Mouse (Mus musculus): ENCODE data around the gene Gm49396.

The Gm49396 gene

DNA sequence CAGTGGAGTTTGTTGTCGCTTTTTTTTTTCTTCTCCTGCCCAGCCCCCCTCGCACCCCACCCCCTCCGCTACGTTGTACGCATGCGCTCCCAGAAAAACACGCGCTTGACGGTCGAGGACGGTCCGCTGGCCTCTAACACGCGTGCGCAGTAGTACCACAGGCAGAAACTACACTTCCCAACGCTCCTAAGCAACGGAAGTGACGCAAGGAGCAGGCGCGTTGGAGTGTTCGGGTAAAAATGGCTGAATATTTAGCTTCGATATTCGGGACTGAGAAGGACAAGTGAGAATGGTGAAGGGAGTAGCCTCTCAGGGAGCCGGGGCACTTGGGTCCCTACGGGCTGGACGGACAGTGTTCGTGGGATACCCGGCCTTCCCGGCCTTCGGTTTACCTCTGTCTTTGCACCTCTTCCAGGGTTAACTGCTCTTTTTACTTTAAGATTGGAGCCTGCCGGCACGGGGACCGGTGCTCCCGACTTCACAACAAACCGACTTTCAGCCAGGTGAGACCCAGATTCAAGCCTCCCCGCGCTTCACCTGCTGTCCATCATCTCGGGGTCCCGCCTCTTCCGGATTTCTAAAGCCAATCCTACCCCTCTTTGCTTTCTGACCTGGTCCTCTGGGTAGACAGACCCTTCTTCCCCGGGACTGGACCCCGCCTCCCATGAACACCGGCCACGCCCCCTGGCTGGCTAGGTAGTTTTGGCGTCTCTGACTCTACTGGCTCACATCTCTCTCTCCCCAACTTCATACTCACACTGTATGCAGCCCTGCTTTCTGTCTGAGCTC, at the start of gene Gm49396, which contains the start of the genes U2af1l4 and Psenen:
Gm49396 (plus strand) TSS at position 228 of the 789 bp plus-strand sequence.
U2af1l4 (plus strand) TSS at position 185 of the 789 bp plus-strand sequence.
Psenen (minus strand) TSS at position 511 of the 789 bp plus-strand sequence.
- DNase-seq (ENCODE audit: low spot score), result peak; percentile 96

DNA sequence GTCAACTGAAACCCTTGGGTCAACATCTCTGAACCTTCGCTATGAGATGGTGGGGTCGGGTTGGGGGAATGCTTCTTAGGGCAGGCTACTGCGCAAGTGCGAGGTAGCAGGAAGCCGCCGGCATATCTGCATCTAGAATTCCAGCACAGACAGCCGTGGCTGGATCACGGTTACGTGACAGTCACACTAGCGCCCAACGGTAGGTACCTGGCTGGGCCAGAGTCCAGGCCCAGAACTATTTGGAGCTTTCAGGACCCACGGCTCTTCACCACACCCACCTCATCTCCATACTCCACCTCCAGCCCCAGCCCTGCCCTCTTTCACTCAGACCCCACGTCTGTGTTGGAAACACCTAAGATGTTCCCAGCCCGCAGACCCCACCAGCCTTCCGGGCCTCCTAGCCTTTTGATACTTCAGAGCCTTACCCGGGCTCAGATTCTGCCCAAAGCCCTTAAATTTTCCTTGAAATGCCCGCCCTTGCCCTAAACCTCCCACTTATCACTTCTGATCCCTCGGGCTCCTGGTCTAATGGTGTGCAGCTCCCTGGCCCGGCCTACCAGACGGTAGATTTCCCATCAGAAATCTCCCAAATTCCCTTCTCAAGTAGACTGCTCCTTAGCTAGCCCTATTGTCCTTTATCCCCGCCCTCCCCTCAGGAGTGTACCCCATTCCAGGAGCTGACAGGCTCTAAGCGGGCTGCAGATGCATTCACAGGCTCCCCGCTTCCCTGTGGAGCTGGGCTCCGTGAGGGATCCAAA, 48.0 kb upstream of the Gm49396 start:
- DNase-seq (ENCODE audit: low spot score), result no peak

DNA sequence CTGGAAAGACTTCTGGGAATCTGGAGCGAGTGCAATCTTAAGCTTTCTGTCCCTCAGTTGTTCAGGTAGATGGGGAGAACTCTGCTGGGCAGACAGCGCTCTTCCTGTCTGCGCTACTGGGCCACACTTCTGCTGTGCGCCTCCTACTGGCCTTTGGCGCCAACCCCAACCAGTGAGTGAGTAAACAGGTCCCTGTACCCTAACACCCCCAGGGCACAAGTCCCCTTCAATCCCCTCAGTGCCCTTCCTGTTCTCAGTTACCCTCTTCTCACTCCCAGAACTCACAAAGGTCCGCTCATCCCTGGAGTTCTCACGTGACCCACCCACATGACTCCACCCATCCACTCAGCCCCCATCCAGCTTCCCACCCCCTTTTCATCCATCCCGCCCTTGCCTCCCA, 44.8 kb upstream of the Gm49396 start:
- no peak for DNase-seq (ENCODE audit: low spot score)

DNA sequence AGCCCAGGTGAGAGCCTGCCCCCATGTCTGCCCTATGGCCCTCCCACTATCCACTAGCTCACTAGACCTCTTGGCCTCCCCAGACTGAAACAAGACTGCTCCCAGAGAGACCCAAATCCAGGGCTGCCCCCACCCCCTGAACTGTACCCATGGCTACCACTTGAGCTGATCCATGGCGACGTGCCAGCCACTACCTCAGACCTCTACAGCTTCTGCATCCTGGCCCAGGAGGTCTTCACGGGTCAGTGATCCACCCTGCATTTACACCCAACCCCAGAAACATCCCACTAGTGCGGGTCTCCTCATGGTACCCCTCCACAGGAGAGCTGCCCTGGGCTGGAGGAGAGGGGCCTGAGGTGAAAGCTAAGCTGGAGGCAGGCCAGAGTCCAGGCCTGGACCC, 42.7 kb upstream of the Gm49396 start:
- DNase-seq (ENCODE audit: low spot score), result no peak

DNA sequence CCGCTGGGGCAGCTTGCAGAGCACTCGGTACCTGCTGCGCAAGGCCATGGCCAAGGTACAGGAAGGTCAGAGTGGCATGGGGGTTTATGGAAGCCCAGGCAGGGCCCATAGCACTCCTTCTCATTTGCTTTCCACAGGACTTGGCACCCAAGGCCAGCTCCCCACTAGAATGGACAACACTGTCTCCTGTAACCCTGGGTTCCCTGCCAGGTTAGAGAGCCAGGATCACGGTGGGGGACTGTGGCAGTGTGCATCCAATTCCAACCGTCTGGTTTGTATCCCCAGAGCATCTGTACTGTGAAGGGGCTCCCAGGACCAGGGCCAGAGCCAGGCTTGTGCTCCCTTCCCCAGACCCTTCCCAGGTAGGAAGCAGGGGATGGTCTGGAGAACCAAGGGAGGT, 42.3 kb upstream of the Gm49396 start:
- no peak for DNase-seq (ENCODE audit: low spot score)

DNA sequence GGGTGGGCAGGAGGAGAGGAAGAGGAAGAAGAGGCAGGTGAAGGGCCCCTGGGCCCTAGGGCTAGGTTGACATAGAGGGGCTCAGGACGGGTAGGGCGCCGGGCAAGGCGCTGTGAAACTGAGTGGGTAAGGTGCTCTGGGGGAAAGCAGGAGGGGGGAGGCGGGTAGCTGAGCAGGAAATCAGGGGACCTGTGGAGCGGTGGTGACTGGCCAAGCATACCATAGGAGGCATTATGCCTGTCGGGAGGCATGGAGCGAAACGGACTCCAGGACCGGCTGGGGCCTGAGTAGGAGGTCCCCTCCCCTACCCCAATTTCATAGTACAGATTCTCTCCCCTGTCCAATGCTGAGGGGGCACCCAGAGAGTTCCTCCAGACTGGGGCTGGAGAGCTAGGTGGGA, 40.3 kb upstream of the Gm49396 start:
- no peak for DNase-seq (ENCODE audit: low spot score)

DNA sequence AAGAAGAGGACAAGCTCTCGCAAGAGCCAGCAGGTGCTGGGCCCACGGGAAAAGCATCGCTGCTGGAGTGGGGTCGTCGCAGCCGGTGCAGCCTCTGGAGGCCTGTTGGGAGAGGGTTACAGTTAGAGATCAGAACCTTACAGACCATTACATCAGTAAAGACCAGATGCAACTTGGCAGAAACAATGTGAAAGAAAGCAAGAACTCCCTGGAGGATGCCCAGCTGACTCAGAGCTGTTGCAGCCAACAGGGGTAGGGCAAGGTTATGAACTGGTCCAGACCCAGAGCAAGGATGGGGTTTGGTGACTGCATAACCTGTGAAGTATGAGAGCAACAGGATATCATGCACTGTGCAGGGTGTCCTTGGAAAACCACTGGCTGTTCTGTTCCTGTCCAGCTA, 38.7 kb upstream of the Gm49396 start:
- DNase-seq (ENCODE audit: low spot score), result no peak

DNA sequence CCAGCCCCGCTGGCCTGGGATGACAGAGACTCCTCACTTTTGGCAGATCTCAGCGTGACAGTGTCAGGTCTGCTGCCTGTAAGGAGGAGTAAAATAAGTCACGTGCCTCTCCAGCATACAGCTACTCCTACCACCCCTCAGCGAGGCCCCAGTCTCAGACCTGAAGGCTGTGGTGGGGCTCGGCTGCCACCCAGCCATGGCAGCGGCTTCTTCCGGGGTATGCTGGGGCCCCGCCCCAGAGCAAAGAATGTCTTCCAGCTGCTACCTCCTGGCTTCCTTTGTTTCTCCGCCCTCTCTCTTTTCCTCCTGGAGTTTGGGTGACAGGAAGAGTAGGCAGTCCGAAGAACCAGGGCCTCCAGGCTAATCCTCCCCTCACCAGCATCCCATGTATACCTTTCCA, 37.2 kb upstream of the Gm49396 start:
- no peak for DNase-seq (ENCODE audit: low spot score)

DNA sequence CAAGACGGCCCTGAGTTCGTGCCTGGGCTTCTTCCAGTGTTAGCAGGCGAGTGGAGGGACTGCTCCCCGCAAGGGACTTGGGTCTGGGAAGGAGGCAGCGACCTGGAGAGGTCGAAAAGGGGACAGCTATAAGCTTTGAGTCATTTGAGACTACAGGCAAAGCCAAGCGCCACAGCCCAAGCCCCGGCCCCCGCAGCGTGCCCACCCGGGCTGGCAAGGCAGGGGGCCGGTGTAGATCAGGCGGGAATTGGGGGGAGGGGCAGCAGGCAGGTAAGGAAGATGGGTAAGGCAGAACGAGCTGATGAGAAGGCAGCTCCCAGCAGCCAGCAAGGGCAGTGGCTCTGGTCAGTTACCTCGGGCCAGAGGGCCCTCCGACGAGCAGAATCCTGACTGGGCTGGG, 36.7 kb upstream of the Gm49396 start:
- no peak for DNase-seq (ENCODE audit: low spot score)

DNA sequence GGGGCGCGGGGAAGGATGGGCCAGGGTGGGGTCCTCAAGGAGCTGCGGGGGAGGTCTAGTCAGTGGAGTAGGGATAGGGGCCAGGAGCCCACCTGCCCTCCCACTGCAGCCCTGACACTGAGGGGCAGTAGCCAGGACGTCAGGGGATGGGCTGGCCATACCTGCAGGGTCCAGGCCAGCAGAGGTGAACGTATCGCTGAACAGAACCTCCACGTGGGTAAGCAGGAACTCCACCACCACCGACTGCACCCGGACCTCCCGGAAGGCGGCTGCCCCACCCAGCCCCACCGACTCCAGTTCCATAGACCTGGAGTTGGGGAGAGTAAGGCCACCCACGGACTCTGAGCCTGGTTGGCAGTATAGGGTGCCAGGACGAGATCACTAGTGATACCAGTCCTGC, 36.2 kb upstream of the Gm49396 start:
- DNase-seq (ENCODE audit: low spot score), result no peak

DNA sequence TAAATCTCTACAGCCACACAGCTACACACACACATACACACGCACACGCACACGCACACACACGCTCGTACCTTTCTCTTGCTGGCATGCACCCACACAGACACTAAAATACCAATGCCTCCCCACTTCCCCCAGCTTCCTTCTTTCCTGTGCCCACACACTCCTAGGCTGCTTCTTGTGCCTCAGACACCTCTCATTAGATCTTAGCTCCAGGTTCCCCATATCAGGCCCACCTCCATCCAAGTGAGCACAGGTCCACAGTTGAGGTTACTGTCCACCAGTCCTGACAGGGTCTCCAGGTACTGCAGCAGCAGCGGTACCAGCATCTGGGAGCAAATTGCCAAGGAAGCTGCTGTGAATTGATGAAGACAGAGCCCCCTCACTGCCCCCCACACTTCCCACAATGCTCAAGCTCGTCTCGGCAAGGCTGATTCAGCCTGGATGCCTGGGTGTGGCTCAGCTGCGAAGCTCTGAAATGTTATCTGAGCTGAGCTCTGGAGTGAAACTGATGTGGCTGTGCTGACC, 31.8 kb upstream of the Gm49396 start:
- DNase-seq (ENCODE audit: low spot score), result no peak

DNA sequence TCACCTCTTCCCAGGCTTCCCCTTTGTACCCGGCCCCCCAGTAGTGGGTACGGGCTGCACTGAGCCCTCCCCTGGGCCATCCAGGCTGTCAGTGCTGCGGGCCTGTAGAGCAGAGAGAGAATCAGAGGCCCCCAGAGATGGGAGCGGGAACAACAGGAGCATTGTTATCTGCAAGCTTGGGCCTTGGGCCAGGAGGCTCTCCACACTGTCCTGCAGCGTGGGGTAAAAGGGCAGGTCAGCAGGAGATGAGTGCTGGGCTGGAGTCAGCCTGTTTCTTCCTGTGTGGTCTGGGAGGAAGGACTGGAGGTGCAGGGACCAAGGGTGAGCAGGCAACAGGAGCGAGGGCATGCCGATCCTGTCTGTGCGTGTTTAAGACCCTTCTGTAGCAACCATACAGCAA, 30.2 kb upstream of the Gm49396 start:
- no peak for DNase-seq (ENCODE audit: low spot score)

DNA sequence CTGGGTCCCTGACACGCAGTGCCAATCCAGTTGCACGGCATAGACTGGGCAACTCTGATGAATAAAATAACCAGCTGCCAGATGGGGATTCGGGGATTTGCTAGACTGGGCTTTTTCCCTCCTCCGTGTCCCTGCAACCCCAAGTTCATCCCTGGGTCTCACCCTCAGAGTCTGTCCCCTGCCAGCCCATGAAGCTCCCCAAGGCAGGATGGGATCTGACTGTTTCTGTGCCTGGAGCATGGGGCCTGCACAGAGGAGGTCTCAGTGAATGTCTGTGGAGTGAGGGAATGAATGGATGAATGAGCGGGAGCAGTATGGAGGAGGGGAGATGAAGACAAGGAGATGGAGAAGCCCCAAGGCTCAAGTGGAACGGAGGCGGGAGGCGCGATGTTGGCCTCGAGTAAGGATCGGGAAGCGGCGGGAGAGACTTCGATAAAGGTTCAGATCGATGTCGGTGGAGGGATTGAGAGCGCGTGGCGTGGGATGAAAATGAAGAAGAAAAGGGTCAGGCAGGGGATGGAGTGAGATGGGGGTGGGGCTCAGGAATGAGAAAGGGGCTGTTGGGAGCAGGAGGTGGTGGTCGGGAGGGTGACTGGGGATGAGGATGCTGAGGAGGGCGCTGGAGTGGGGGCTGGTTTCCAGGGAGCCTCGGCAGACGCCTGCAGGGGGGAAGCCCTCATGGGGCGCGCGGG, 29.1 kb upstream of the Gm49396 start:
- no peak for DNase-seq (ENCODE audit: low spot score)

DNA sequence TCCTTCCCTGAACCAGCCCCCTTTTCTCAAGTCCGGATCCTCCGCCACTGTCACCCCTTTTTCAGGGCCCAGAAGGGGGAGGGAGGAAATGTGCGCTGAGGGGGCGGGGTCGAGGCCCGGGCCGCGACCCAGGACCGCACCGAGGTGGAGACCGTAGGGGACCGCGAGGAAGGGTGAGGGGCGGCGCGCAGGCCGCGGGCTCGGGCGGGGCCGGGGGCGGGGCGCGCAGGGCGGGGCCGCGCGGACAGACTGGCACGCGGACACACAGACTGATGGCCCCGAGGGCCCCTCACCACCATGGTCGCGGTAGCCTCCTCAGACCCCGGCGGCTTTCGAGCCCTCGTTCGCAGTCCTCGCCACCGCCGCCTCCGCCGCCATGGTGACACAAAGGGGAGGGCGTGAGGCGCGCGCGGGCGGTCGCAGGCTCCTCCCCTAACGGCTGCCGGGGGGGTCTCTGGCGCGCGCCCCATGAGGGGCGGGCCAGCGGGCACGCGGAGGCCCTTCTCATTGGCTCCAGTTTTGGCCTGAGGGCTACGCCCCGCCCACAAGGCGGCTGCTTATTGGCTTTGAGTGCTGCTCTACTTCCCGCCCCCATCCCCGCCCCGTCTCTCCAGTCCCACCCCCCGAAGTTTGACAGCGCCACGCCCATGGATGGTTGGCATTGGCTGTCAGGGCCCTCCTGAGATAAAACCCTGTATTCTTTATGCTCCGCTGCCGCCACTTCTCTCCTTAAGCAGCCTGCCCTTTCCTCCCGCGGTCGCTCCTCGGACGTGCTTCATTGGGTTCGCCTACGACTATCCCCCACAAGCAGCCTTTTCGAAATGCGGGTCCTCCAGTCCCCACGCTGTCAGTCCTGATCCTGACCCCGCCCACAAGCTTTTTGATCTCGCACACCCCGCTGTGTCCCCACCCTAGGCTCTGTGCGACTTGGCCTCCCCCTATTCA, 28.2 kb upstream of the Gm49396 start, which contains the start of gene Arhgap33:
Arhgap33 (minus strand) TSS at position 428 of the 945 bp plus-strand sequence.
- peak; percentile 94 for DNase-seq (ENCODE audit: low spot score)

DNA sequence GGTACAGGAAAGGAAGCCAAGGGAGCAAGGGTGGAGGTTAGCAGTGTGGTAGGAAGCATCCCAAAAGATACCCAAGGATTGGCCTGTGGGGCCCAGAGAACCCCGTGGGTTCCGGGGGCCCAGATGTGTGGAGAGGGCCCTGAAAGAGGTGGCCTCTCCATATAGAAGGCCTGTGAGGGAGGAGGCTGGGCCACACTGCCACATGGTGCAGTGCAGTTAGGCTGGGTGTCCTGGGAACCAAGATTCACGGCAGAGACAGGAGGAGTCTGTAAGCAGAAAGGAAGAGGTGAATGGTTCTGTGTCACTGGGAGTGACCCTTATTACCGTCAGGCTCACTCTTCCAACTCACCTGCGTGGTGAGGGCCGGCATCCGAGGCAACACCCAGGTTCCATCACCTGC, 22.6 kb upstream of the Gm49396 start:
- DNase-seq (ENCODE audit: low spot score), result no peak

DNA sequence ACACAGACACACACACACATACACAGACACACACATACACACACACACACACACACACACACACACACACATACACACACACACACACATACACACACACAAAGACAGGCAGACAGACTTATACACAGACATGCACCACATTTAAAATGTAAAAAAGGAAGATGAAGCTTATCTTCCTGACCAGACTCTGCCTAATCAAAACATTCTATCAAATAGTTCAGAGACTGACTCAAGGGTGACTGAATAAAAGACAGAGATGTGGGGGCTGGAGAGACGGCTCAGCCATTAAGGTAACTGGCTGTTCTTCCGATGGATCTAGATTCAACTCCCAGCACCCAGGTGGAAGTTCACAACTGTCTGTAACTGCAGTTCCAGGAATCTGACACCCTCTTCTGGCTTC, 18.8 kb upstream of the Gm49396 start:
- DNase-seq (ENCODE audit: low spot score), result no peak

DNA sequence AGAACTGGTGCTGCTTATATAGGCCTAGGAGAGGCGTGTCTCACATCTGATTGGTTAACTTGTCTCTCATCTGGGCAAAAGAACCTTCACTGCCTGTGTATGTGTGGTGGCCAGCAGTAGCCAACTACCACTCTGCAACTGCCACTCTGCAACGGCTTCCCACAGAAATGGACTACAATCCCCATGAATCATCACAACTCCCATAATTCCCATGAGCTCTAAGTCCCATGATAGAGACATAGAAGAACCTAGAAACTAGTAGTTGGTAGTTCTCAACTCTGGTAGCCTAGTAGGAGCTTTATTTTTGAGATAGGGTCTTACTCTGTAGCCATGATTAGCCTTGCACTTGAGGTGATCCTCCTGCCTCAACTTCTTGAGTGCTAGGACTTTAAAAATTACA, 13.3 kb upstream of the Gm49396 start:
- no peak for DNase-seq (ENCODE audit: low spot score)

DNA sequence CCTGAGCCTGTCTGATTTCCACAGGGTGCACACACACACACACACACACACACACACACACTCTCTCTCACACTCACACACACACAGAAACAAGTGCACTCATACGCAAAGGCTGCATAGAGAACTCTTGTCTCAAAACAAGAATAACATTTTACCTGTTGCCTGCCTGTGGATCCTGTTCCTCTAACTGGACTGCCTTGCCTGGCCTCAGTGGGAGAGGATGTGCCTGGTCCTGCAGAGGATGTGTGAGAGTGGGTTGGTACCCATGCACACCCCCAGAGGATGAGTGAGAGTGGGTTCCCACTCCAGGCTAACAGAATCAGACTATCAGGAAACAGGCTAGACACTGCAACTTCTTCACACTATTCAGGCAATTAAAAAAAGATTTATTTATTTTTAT, 12.5 kb upstream of the Gm49396 start:
- no peak for DNase-seq (ENCODE audit: low spot score)

DNA sequence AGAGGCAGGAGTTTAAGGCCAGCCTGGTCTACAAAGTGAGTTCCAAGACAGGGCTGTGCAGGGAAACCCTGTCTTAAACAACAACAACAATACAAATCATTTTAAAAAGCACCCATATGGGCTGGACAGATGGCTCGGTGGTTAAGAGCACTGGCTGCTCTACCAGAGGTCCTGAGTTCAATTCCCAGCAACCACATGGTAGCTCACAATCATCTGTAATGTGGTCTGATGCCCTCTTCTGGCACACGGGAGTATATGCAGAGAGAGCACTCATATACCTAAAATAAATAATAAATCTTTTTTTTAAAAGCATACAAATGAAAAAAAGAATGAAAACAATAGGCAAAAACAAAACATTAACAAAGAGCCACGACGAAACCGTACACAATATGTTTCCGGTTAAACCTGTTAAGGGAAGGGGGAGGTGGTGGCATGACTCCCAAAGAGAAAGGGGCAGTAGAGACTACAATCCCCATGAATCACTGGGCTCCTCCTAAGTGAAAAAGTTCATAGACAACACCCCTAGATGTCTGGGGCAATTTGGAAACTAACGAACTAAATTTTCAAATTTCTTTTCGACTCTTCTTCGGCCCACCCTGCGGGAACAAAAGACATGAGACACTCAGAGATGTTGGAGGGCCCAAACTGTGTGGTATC, 11.6 kb upstream of the Gm49396 start:
- no peak for DNase-seq (ENCODE audit: low spot score)

DNA sequence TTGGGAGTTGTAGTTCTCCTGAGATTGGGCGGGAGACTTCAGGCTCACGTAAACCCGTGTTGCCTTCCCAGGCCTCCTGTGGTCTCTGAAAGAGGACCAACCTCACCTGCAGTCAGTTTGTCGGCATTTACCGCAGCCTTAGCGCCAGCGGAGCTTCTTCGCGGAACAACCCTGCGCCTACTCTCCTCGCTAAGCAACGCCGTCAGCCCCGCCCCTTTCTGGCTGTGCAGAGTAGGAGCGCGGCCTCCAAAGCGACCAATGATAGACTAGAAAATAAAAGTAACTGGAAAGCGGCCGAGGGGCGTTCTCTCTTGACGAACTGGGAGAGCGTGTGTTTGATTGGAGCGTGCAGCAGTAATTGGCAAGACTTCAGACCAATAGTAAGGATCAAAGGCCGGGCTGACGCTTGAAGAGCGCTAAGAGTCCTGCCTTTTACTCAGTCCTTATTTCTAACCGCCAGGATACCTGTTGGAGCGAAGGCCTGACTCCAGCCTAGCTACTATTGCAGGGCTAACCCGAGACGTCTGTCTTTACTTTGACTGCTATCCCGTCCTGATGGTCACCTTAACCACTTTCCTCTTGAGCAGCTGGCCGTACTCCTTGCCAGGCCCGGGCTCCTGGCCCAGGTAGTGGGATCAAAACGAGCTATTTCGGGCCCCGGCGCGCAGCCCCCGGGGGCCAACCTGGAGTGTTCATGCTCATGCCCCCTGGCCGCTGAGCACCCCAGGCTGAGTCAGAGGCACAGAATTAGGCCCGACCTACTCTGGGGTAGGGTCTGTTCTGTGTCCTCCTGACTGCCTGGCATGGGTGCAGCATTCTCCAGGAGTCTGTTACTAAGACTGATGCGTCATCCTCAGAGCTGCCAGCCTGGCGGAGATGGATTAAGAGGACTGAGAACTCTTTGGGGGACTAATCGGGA, 10.8 kb upstream of the Gm49396 start, which contains the start of the genes Hspb6 and Proser3:
Hspb6 (plus strand) TSS at position 77 of the 919 bp plus-strand sequence.
Proser3 (minus strand) TSS at position 198 of the 919 bp plus-strand sequence.
- DNase-seq (ENCODE audit: low spot score), result peak; percentile 96
